Mouse (Mus musculus) erythroblast, embryonic 14.5 days (primary cell): ENCODE measurements around the gene Dnah8. TPM values are rescaled to one million over a fixed set of nuclear protein-coding genes. Genes with fewer than 3 reads are reported as not detected.

Source experiments
- H3K27me3 ChIP-seq: 2 replicates; pipeline ENCODE4 v1.6.1; 2012; ENCODE audit warnings: inconsistent platforms; ENCODE audit not compliant: control insufficient read depth
- H3K36me3 ChIP-seq: 2 replicates; pipeline ENCODE4 v1.6.1; 2012; ENCODE audit warnings: mild to moderate bottlenecking, inconsistent platforms; ENCODE audit not compliant: control insufficient read depth
- H3K4me1 ChIP-seq: 2 replicates; pipeline ENCODE4 v1.6.1; 2012; ENCODE audit warnings: inconsistent platforms; ENCODE audit not compliant: control insufficient read depth
- H3K4me3 ChIP-seq: replicated peaks from 2 replicates; pipeline ENCODE3; 2012; ENCODE audit warnings: moderate library complexity, mild to moderate bottlenecking, inconsistent platforms
- H3K9me3 ChIP-seq: 2 replicates; pipeline ENCODE4 v1.6.1; 2012; ENCODE audit warnings: low read length, inconsistent platforms, mixed read lengths; ENCODE audit not compliant: control insufficient read depth
- GATA1 ChIP-seq: IDR thresholded peaks from 2 replicates; pipeline ENCODE4 v1.6.1; 2012; ENCODE audit warnings: low read length, inconsistent platforms, mixed read lengths
- TAL1 ChIP-seq: IDR thresholded peaks from 3 replicates; pipeline ENCODE4 v1.6.1; 2012; ENCODE audit warnings: low read length, inconsistent platforms, mixed read lengths
- polyA plus RNA-seq: library from polyadenylated mRNA; stranded (reverse); fragments of >175 nt; gene quantifications from 2 replicates; pipeline ENCODE4 v1.2.3, GENCODE M21; 2012

Dnah8 gene
- polyA plus RNA-seq, 1 experiment, result 0.08 TPM

DNA sequence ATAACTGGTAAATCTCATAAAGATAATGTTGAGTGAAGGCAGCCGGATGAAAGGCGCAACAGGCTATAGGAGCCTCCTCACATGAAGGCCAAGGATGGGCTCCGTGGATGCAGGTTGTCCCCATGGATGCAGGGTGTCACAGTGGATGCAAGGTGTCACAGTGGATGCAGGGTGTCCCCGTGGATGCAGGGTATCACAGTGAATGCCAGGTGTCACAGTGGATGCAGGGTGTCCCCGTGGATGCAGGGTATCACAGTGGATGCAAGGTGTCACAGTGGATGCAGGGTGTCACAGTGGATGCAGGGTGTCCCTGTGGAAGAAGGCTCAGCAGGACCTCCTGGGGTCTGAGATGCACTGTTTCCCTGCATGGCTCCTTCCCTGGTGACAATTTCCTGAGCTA is 233.2 kb downstream of the Dnah8 start:
- Histone ChIP-seq H3K4me1 (no peaks in the 10 kb centered on the region), H3K9me3 (no peaks in the 10 kb centered on the region), H3K4me3 (no peak overlapping the region), H3K36me3 (no peaks in the 10 kb centered on the region), H3K27me3 (no peaks in the 10 kb centered on the region)
- TF ChIP-seq TAL1, result no peak
- no peak for TF ChIP-seq GATA1

DNA sequence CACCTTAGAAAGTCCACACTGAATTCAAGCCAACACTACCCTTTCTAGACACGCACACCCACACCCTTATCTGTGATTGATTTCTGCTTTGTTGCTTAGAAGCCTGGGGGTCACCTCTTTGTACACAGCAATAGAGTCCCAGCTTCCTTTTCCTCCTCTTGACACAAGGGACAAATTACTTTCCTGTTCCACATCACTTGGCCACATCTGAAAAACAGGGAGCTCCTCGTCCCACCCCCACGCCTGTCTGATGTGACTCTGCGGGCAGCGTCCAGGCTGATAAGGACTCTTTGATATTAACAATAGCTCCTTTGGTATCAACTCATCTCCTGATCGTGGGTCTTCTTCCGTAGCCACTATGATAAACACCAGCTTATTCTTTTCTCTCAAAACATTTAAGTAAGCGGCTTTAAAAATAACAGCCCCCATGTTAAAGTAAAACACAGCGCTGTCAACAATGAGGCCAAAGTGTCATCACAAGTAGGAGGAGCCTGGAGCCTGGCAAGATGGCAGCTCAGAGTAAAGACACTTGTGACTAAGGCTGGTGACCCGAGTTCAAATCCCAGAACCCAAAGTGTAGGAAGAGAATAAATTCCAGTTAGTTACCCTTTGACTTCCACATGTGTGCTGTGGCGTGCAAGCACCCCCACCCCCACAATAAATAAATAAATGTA is 234.6 kb downstream of the Dnah8 start:
- no peaks in the 10 kb centered on the region for H3K9me3 ChIP-seq
- H3K27me3 ChIP-seq, result no peaks in the 10 kb centered on the region

DNA sequence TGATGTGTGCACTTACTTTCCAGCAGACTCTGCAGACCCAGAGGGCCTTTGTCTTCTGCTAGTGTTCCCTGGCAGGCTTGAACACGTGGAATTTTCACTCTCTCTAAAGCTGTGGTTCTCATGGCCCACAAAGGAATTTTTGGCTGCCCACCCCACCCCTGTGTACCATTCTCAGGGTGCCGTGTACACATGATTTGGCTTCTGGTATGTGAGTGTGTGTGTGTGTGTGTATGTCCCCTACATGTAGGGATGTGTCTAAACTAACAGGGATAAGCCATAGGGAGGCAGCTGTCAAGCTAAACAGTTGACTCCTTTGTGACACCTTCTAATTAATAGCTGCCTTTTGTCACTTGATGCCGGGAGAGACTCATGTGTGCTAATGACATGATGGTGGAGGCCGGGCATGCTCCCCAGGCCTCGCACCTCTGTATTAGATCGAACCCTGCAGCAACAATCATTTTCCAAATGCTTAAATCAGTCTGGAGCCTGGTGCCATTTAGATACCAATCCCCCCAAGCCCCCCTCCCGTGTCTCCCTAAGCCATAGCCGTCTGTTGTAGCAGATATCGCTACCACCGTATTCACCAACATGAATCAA is 235.9 kb downstream of the Dnah8 start:
- H3K27me3 ChIP-seq, result no peaks in the 10 kb centered on the region
- no peak overlapping the region for H3K4me3 ChIP-seq
- no peaks in the 10 kb centered on the region for H3K36me3 ChIP-seq
- no peaks in the 10 kb centered on the region for H3K4me1 ChIP-seq
- no peaks in the 10 kb centered on the region for H3K9me3 ChIP-seq
- TF ChIP-seq GATA1 (no peak), TAL1 (no peak)

More for the DNA sequence above, 234.6 kb downstream of the Dnah8 start:
- no peak for TF ChIP-seq TAL1
- TF ChIP-seq GATA1, result no peak
- Histone ChIP-seq H3K36me3 (no peaks in the 10 kb centered on the region), H3K4me3 (no peak overlapping the region), H3K4me1 (no peaks in the 10 kb centered on the region)

DNA sequence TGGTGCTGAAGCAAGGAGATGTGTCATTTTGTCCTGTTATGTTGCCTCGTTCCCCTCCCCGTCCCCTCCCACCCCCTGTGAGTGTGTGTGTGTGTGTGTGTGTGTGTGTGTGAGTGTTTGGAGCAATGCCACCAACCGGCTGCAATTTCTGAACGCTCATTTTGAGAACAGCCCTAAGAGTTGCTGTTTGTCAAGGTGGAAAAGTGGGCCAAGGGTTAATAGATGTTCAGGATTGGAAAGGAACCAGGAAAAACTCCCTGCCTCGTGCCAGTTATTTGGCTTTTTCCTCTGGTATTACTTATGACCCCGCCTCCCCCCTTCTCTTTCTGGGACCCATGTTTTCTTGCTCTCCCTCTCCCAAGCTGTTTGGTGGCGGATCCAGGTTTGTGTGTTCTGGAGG is 236.5 kb downstream of the Dnah8 start:
- Histone ChIP-seq H3K36me3 (no peaks in the 10 kb centered on the region), H3K9me3 (no peaks in the 10 kb centered on the region), H3K4me1 (no peaks in the 10 kb centered on the region), H3K27me3 (no peaks in the 10 kb centered on the region), H3K4me3 (no peak overlapping the region)
- TF ChIP-seq TAL1, result no peak
- TF ChIP-seq GATA1, result no peak

DNA sequence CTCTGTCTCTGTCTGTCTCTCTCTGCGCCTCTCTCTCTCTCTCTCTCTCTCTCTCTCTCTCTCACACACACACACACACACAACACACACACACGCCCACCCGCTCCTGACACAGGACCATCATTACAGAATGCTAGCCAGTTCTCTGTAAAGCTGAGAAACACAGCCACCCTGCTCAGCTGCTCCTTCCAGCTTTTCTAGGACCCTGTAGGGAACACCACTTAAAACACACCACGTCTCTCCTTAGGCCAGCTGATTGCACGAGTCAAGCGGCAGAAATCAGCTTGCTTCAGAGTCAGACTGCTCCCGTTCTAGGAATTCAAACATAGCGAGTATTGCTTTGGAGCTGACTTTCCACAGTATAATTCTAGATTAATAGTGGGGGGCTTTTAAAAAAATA is 242.1 kb downstream of the Dnah8 start:
- no peaks in the 10 kb centered on the region for H3K36me3 ChIP-seq
- H3K4me3 ChIP-seq, result no peak overlapping the region
- no peaks in the 10 kb centered on the region for H3K9me3 ChIP-seq
- TF ChIP-seq GATA1 (no peak), TAL1 (no peak)
- H3K27me3 ChIP-seq, result no peaks in the 10 kb centered on the region
- no peaks in the 10 kb centered on the region for H3K4me1 ChIP-seq

DNA sequence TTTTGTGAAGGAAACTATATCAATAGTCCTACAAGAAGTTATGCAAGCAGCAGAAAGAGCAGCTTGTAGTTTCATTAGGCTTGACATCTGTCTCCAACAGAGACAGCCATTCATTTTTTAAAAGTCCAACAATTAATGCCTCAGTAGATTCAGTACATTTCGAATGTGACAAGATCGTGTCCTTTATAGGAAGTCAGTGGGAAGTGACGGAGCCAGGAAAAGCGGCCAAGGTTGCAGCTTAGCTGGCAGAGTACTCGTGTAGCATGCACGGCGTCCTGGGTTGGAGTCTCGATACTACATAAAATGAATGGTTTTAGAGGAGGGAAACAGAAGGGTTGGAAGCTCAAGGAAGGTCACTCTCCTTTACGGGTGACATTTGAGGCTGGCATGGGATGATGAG is 242.8 kb downstream of the Dnah8 start:
- TF ChIP-seq GATA1 (no peak), TAL1 (no peak)
- H3K27me3 ChIP-seq, result no peaks in the 10 kb centered on the region
- no peaks in the 10 kb centered on the region for H3K36me3 ChIP-seq
- H3K9me3 ChIP-seq, result no peaks in the 10 kb centered on the region
- H3K4me3 ChIP-seq, result no peak overlapping the region
- no peaks in the 10 kb centered on the region for H3K4me1 ChIP-seq

DNA sequence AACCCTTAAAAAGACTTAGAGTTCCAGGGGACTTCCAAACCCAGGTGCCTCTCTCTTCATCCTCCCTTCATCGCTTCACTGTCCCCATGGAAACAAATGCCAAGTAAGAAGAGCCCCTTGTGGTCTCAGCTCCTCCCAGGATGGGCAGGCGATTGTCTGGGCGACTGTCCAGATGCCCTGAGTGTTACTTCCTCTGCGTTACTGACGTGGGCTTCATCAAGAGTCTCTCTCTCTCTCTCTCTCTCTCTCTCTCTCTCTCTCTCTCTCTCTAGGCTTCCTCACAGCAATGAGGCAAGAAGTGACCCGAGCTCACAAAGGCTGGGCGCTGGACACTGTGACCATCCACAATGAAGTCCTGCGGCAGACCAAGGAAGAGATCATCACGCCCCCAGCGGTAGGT is 246.9 kb downstream of the Dnah8 start:
- H3K36me3 ChIP-seq, result no peaks in the 10 kb centered on the region
- H3K27me3 ChIP-seq, result no peaks in the 10 kb centered on the region
- H3K4me1 ChIP-seq, result no peaks in the 10 kb centered on the region
- H3K4me3 ChIP-seq, result no peak overlapping the region
- TF ChIP-seq GATA1, result no peak
- no peak for TF ChIP-seq TAL1
- H3K9me3 ChIP-seq, result peaks cover 6% of the 10 kb centered on the region

DNA sequence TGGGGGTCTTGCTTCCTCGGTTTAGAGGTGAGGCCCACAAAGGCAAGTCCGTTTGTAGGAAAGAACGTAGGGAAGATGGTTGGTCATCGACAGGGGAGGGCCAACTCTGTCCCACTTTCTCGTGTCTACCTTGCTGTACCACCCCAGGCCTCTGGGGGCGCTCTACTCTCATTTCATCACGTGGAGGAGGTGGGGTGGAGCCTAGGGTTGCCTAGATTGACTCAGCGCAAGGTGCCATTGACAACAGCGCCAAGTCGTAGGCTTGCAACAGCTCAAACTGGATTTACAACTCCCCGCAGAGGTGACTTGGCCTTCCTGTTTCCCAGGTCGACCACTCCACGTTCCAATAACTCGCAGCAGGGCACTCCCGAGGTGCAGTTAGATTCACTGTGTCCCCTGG is 250.1 kb downstream of the Dnah8 start:
- Histone ChIP-seq H3K4me1 (no peaks in the 10 kb centered on the region), H3K9me3 (peaks cover 6% of the 10 kb centered on the region)
- TF ChIP-seq TAL1 (no peak), GATA1 (no peak)

DNA sequence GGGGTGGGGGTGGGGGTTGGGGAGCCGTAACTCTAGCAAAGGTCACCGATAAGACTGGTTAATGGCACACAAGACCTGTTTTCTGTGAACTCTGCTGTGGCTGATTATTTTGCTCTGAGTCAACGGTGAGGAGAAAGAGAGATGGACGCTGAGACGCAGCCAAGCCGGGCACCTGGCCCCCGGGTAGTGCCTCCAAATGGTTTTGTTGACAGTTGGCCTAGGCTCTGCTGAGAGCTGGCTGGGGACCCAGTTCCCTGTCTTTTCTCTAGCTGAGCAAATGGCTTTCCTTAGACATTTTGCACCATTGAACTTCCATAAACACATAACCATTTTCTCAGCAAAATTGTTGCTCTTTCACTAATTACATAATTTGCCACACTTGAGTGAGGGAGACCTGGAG is 253.3 kb downstream of the Dnah8 start:
- Histone ChIP-seq H3K4me3 (no peak overlapping the region), H3K9me3 (peaks cover 6% of the 10 kb centered on the region), H3K36me3 (no peaks in the 10 kb centered on the region), H3K27me3 (no peaks in the 10 kb centered on the region), H3K4me1 (no peaks in the 10 kb centered on the region)
- TF ChIP-seq TAL1, result no peak
- TF ChIP-seq GATA1, result no peak

More for the DNA sequence above, 250.1 kb downstream of the Dnah8 start:
- Histone ChIP-seq H3K27me3 (no peaks in the 10 kb centered on the region), H3K36me3 (no peaks in the 10 kb centered on the region), H3K4me3 (no peak overlapping the region)

DNA sequence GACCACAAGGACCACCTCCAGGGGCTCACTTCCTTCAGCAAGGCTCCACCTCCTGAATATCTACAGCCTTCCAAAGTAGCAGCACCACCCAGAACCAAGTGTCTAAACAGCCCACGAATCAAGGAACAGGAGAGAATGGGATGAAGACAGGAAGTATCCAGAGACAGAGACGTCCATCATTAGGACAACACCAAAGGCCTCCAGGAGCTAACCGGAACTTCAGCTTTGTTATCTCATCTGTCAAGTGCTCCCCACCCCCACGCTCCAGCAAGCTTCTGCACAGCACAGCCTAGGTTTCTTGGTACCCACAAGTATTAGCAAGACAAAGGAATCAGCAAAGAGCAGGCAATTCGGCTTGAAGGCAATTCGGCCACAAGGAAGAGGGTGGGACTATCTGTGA is 254.5 kb downstream of the Dnah8 start:
- Histone ChIP-seq H3K4me3 (no peak overlapping the region), H3K27me3 (no peaks in the 10 kb centered on the region; the same call in 1 of the 2 replicates), H3K4me1 (no peaks in the 10 kb centered on the region), H3K9me3 (peaks cover 6% of the 10 kb centered on the region), H3K36me3 (no peaks in the 10 kb centered on the region)
- TF ChIP-seq TAL1, result no peak
